Mouse (Mus musculus): ENCODE data around the gene Insl5. TPM values are rescaled to one million over a fixed set of nuclear protein-coding genes. Genes with fewer than 3 reads are reported as not detected.
A peak's percentile ranks its signal among the peaks of the same experiment; 100 is the strongest.

Insl5 gene
- polyA plus RNA-seq (2012; rRNA removed), result 2.7 and 3.4 TPM in 2 replicates

- no peak for DNase-seq (ENCODE audit: low read depth)
- TF ChIP-seq POLR2A (IDR thresholded peaks at IDR 0.05; ENCODE audit: borderline replicate concordance, extremely low read depth, insufficient read depth, insufficient read length, poor library complexity, severe bottlenecking) (no peak), CTCF (IDR thresholded peaks at IDR 0.05; ENCODE audit: borderline replicate concordance, extremely low read depth, insufficient read depth, insufficient read length) (no peak)
Measured at GRCm38 (mm10) chr4:103026621-103027020, at the start of gene Insl5. Insl5 (minus strand) TSS chr4:103026842.

GRCm38 (mm10) chr4:103070631-103071030 lies 44.0 kb upstream of the Insl5 start:
- TF ChIP-seq POLR2A (IDR thresholded peaks at IDR 0.05; ENCODE audit: borderline replicate concordance, extremely low read depth, insufficient read depth, insufficient read length, poor library complexity, severe bottlenecking) (no peak), CTCF (IDR thresholded peaks at IDR 0.05; ENCODE audit: borderline replicate concordance, extremely low read depth, insufficient read depth, insufficient read length) (no peak)
- no peak for DNase-seq (ENCODE audit: low read depth)

GRCm38 (mm10) chr4:103067906-103068655 lies 41.4 kb upstream of the Insl5 start:
- peak; percentile 38 for DNase-seq (ENCODE audit: low read depth)
- no peak for TF ChIP-seq POLR2A (IDR thresholded peaks at IDR 0.05; ENCODE audit: borderline replicate concordance, extremely low read depth, insufficient read depth, insufficient read length, poor library complexity, severe bottlenecking)
- TF ChIP-seq CTCF (IDR thresholded peaks at IDR 0.05; ENCODE audit: borderline replicate concordance, extremely low read depth, insufficient read depth, insufficient read length), result no peak

- DNase-seq (ENCODE audit: low read depth), result no peak
- TF ChIP-seq CTCF (IDR thresholded peaks at IDR 0.05; ENCODE audit: borderline replicate concordance, extremely low read depth, insufficient read depth, insufficient read length) (no peak), POLR2A (IDR thresholded peaks at IDR 0.05; ENCODE audit: borderline replicate concordance, extremely low read depth, insufficient read depth, insufficient read length, poor library complexity, severe bottlenecking) (no peak)
Measured at GRCm38 (mm10) chr4:103064976-103065375, 38.3 kb upstream of the Insl5 start.

GRCm38 (mm10) chr4:103064421-103064820 lies 37.8 kb upstream of the Insl5 start:
- no peak for DNase-seq (ENCODE audit: low read depth)
- TF ChIP-seq POLR2A (IDR thresholded peaks at IDR 0.05; ENCODE audit: borderline replicate concordance, extremely low read depth, insufficient read depth, insufficient read length, poor library complexity, severe bottlenecking) (no peak), CTCF (IDR thresholded peaks at IDR 0.05; ENCODE audit: borderline replicate concordance, extremely low read depth, insufficient read depth, insufficient read length) (no peak)

GRCm38 (mm10) chr4:103056909-103057308 lies 30.3 kb upstream of the Insl5 start:
- TF ChIP-seq POLR2A (IDR thresholded peaks at IDR 0.05; ENCODE audit: borderline replicate concordance, extremely low read depth, insufficient read depth, insufficient read length, poor library complexity, severe bottlenecking) (no peak), CTCF (IDR thresholded peaks at IDR 0.05; ENCODE audit: borderline replicate concordance, extremely low read depth, insufficient read depth, insufficient read length) (no peak)
- no peak for DNase-seq (ENCODE audit: low read depth)

GRCm38 (mm10) chr4:103048046-103048445 lies 21.4 kb upstream of the Insl5 start:
- peak; percentile 2 for DNase-seq (ENCODE audit: low read depth)
- TF ChIP-seq CTCF (IDR thresholded peaks at IDR 0.05; ENCODE audit: borderline replicate concordance, extremely low read depth, insufficient read depth, insufficient read length), result no peak
- no peak for TF ChIP-seq POLR2A (IDR thresholded peaks at IDR 0.05; ENCODE audit: borderline replicate concordance, extremely low read depth, insufficient read depth, insufficient read length, poor library complexity, severe bottlenecking)

- DNase-seq (ENCODE audit: low read depth), result no peak
Measured at GRCm38 (mm10) chr4:103042997-103043396, 16.4 kb upstream of the Insl5 start.

GRCm38 (mm10) chr4:103039838-103040191 lies 13.2 kb upstream of the Insl5 start:
- no peak for DNase-seq (ENCODE audit: low read depth)
- TF ChIP-seq CTCF (IDR thresholded peaks at IDR 0.05; ENCODE audit: borderline replicate concordance, extremely low read depth, insufficient read depth, insufficient read length) (no peak), POLR2A (IDR thresholded peaks at IDR 0.05; ENCODE audit: borderline replicate concordance, extremely low read depth, insufficient read depth, insufficient read length, poor library complexity, severe bottlenecking) (no peak)

More at GRCm38 (mm10) chr4:103042997-103043396, 16.4 kb upstream of the Insl5 start:
- TF ChIP-seq CTCF (IDR thresholded peaks at IDR 0.05; ENCODE audit: borderline replicate concordance, extremely low read depth, insufficient read depth, insufficient read length), result no peak
- no peak for TF ChIP-seq POLR2A (IDR thresholded peaks at IDR 0.05; ENCODE audit: borderline replicate concordance, extremely low read depth, insufficient read depth, insufficient read length, poor library complexity, severe bottlenecking)

- TF ChIP-seq POLR2A (IDR thresholded peaks at IDR 0.05; ENCODE audit: borderline replicate concordance, extremely low read depth, insufficient read depth, insufficient read length, poor library complexity, severe bottlenecking) (no peak), CTCF (IDR thresholded peaks at IDR 0.05; ENCODE audit: borderline replicate concordance, extremely low read depth, insufficient read depth, insufficient read length) (no peak)
- no peak for DNase-seq (ENCODE audit: low read depth)
Measured at GRCm38 (mm10) chr4:103039103-103039837, 12.6 kb upstream of the Insl5 start.

- no peak for DNase-seq (ENCODE audit: low read depth)
- no peak for TF ChIP-seq CTCF (IDR thresholded peaks at IDR 0.05; ENCODE audit: borderline replicate concordance, extremely low read depth, insufficient read depth, insufficient read length)
- TF ChIP-seq POLR2A (IDR thresholded peaks at IDR 0.05; ENCODE audit: borderline replicate concordance, extremely low read depth, insufficient read depth, insufficient read length, poor library complexity, severe bottlenecking), result no peak
Measured at GRCm38 (mm10) chr4:103028177-103029088, 1.8 kb upstream of the Insl5 start.

Measured in brain, embryonic 14.5 days (tissue).